Mouse (Mus musculus) midbrain, postnatal 0 days (tissue): ENCODE measurements around the gene Cacna2d1. TPM values are rescaled to one million over a fixed set of nuclear protein-coding genes. Genes with fewer than 3 reads are reported as not detected.
A peak's percentile ranks its signal among the peaks of the same experiment; 100 is the strongest.

ENCODE experiments used
- ATAC-seq: fragments of 200-750 bp; cut with Nextera tagmentation; 2 replicates; pipeline ENCODE4 v1.8.0; 2017; ENCODE audit warnings: moderate number of reproducible peaks, mild to moderate bottlenecking, moderate TSS enrichment, moderate library complexity; ENCODE audit not compliant: low FRiP score
- DNase-seq: peaks from one replicate; pipeline ENCODE4 v3.0.0-alpha.2; 2015; ENCODE audit warnings: low spot score
- H3K27ac ChIP-seq: fragments of 300-500 bp; sonication (generic); 2 replicates; pipeline ENCODE4 v1.5.1; 2014; ENCODE audit warnings: low read depth, mild to moderate bottlenecking, low read length, mixed read lengths
- H3K27me3 ChIP-seq: fragments of 300-500 bp; sonication (generic); 2 replicates; pipeline ENCODE4 v1.6.1; 2014; ENCODE audit warnings: low read length, control low read depth, mixed read lengths; ENCODE audit not compliant: insufficient read depth
- H3K36me3 ChIP-seq: fragments of 300-500 bp; sonication (generic); 2 replicates; pipeline ENCODE4 v1.6.1; 2014; ENCODE audit warnings: low read length, control low read depth, mixed read lengths; ENCODE audit not compliant: insufficient read depth
- H3K4me1 ChIP-seq: fragments of 300-500 bp; sonication (generic); 2 replicates; pipeline ENCODE4 v1.6.1; 2014; ENCODE audit warnings: mild to moderate bottlenecking, control low read depth, antibody characterized with exemption, low read length, mixed read lengths; ENCODE audit not compliant: insufficient read depth
- H3K4me2 ChIP-seq: fragments of 300-500 bp; sonication (generic); 2 replicates; pipeline ENCODE4 v1.6.1; 2014; ENCODE audit warnings: low read depth, mild to moderate bottlenecking, low read length, mixed read lengths; ENCODE audit not compliant: poor library complexity, severe bottlenecking
- H3K4me3 ChIP-seq: fragments of 300-500 bp; sonication (generic); 2 replicates; pipeline ENCODE4 v1.5.1; 2014; ENCODE audit warnings: low read depth, mild to moderate bottlenecking, low read length, moderate library complexity
- H3K9ac ChIP-seq: fragments of 300-500 bp; sonication (generic); replicated peaks from 2 replicates; pipeline ENCODE4 v1.6.1; 2014; ENCODE audit warnings: mild to moderate bottlenecking, low read length, moderate library complexity, mixed read lengths; ENCODE audit not compliant: poor library complexity, severe bottlenecking
- H3K9me3 ChIP-seq: fragments of 300-500 bp; sonication (generic); 2 replicates; pipeline ENCODE4 v1.6.1; 2016; ENCODE audit warnings: low read length, control low read depth
- CTCF ChIP-seq: IDR thresholded peaks from 2 replicates; pipeline ENCODE4 v1.5.1; 2016; ENCODE audit warnings: antibody characterized with exemption, mild to moderate bottlenecking
- WGBS: fragments of 180-500 bp; shearing (Covaris S2); extraction: QIAGEN DNeasy Blood & Tissue Kit; methylation state at CpG from one replicate; pipeline ENCODE4 v1.1.7; 2014; 5-methylcytosine and 5-hydroxymethylcytosine counted together
- polyA plus RNA-seq: library from polyadenylated mRNA; unstranded; fragments of >200 nt; fragmentation: Nextera tagmentation; extraction: Ambion mirVana; gene quantifications from 2 replicates; pipeline ENCODE4 v1.2.1, GENCODE M21; 2015
- total RNA-seq: library from RNA; depleted of rRNA; stranded (reverse); fragments of >200 nt; gene quantifications from 2 replicates; pipeline ENCODE4 v1.2.3, GENCODE M21; 2014

Gene Cacna2d1
- total and polyA plus RNA-seq, 2 experiments from 2014 or later = 43.3 to 77.8 TPM

DNA sequence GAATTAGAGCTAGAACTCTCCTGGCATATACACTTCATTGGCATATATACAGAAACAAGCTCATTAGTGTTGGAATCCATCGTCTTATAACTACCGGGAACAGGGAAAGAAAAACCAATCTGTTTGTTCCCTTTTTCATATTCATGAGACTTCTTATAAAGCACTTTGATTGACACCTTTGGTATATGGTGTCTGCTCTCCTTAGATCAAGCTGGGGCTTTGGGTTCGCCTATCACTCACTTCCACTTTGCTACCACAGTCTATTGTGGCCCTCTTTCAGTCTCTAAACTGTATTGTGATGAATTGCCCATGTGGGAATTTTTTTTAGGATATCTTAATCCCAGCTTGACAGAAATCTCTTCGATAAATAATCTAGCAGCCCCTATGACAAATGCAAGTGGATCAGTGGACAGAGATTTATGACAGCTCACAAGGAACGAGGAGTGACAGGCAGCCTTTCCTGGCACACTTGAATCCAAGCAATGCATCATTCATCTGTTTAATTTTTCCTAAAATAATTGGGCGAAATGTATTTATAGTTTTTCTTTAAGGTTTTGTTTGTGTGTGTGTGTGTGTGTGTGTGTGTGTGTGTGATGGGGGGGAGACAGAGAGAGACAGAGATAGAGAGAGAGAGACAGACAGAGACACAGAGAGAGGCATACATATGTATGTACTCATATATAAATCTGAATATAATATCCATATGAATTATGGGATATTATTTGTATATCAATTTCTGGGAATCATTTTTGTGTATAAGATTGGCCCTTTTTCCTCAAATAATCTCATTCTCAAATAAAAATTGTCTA is 200.0 kb downstream of the Cacna2d1 start:
- no peak overlapping the region for H3K4me3 ChIP-seq
- ATAC-seq (no peak), DNase-seq (no peak)
- H3K4me2 ChIP-seq = no peak overlapping the region
- H3K36me3 ChIP-seq = no peaks in the 10 kb centered on the region
- H3K27me3 ChIP-seq = no peaks in the 10 kb centered on the region
- WGBS = 38% methylated on average over 6 of the region's 6 CpGs
- no peaks in the 10 kb centered on the region for H3K4me1 ChIP-seq
- no peak overlapping the region for H3K27ac ChIP-seq
- H3K9me3 ChIP-seq = no peaks in the 10 kb centered on the region
- no peak for TF ChIP-seq CTCF
- no peak overlapping the region for H3K9ac ChIP-seq

DNA sequence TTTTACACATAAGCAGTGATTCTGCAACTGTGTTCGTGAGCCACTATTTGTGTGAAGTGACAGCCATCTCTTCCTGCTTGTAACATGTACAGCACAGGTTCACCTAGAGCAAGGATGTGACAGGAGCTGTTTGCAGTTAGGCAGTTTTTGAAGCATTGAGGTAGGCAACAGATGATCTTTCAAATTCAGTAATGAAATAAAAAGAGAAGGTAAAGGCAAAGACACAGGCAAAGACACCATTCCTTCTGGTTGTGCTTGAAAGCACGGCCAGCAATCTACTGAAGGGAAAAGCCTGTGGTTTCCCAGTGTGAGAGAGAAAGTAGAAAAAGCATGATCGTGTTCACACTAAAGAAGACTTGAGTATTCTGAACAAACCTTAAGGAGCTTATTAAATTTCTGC is 201.5 kb downstream of the Cacna2d1 start:
- Histone ChIP-seq H3K27ac (peak overlapping the region; percentile 52; the same call in 1 of the 2 replicates), H3K4me2 (no peak overlapping the region), H3K9me3 (no peaks in the 10 kb centered on the region), H3K27me3 (no peaks in the 10 kb centered on the region), H3K4me1 (no peaks in the 10 kb centered on the region), H3K9ac (no peak overlapping the region), H3K36me3 (no peaks in the 10 kb centered on the region), H3K4me3 (no peak overlapping the region)
- WGBS = 54% methylated on average over 3 of the region's 3 CpGs
- no peak for ATAC-seq
- TF ChIP-seq CTCF = no peak
- DNase-seq = no peak

DNA sequence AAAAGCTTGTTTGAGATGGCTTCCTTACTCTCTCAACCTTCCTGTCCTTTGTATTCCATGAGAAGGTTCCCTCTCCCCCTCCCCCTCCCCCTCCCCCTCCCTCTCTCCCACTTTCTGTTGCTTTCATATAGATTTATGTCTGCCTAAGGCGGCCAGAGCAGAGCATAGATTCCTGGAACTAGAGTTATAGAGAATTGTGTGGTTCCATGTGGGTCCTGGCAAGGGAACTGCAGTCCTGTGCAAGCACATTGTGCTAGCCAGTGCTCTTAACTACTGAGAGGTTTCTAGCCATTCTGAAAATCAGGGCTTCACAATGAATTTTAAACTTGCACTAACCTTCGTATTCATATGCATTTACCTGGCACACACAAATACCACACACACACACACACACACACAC is 202.3 kb downstream of the Cacna2d1 start:
- DNase-seq (no peak), ATAC-seq (no peak)
- TF ChIP-seq CTCF = no peak
- no peaks in the 10 kb centered on the region for H3K36me3 ChIP-seq
- H3K4me1 ChIP-seq = no peaks in the 10 kb centered on the region
- no peaks in the 10 kb centered on the region for H3K9me3 ChIP-seq
- no peak overlapping the region for H3K27ac ChIP-seq
- no peak overlapping the region for H3K4me3 ChIP-seq
- no peak overlapping the region for H3K9ac ChIP-seq
- H3K27me3 ChIP-seq = no peaks in the 10 kb centered on the region
- WGBS = 91% methylated on average over 2 of the region's 2 CpGs
- no peak overlapping the region for H3K4me2 ChIP-seq

DNA sequence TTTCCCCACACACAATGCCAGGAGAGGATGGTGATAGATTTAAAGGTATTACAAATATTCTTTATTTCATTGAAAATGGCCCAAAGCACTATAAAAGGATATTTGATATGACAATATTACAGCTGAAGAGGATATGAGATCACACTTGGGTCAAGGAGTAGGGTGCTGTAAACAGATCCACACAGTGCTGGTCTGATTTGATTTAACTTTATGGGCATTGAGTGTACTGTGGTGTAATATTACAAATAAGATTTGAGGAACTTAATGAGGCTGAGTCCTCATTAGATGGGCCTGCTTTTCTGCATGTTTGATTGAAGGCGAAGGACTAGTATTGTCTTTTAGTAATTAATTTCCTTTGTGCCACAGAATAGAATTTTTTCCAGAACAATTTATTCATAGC is 212.1 kb downstream of the Cacna2d1 start:
- no peaks in the 10 kb centered on the region for H3K36me3 ChIP-seq
- H3K9me3 ChIP-seq = no peaks in the 10 kb centered on the region
- no peak overlapping the region for H3K4me2 ChIP-seq
- H3K4me3 ChIP-seq = no peak overlapping the region
- 86% methylated on average over 1 of the region's 1 CpGs for WGBS
- H3K27me3 ChIP-seq = no peaks in the 10 kb centered on the region
- H3K27ac ChIP-seq = no peak overlapping the region
- DNase-seq (no peak), ATAC-seq (no peak)
- no peaks in the 10 kb centered on the region for H3K4me1 ChIP-seq
- no peak overlapping the region for H3K9ac ChIP-seq
- no peak for TF ChIP-seq CTCF

DNA sequence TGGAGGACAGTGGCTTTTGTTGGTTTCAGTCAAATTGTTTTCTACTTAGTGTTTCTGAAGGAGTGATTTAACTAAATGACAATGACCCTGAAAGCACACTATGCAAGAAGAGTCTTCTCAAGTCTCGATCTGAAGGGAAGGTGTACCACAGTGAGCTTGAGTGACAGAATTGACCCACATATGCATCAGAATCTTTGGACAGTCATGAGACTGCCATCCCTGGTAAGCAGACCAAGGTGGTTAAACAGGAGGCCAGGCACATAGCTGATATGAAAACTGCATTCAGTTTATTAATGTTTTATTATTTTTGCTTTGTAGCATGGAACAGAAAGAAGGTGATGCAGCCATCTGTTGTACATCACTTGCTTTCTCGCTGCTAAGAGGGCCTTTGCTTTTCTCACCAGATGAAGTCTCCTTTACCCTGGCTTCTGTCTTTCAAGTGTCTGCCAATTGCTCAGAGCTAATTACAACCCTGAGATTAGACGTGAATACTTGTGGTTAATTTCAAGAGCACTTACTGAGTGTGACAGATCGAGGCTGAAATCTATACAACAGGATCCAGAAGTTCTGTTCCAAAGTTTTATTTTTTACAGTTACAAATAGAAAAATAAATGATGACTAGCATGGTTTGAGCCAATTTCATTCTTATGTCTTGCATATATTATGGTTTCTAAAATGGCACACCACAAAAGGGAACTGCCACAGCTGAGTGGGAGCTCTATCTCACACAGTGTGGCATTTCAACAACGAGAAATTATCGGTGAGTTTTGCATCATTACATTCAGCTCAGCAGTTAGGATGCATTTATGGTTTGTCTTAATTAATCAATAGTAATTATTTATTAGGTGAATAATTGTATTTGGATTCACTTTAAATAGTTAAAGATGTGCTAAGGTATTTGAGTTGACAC is 221.1 kb downstream of the Cacna2d1 start:
- DNase-seq = no peak
- Histone ChIP-seq H3K27me3 (no peaks in the 10 kb centered on the region), H3K4me1 (no peaks in the 10 kb centered on the region), H3K4me2 (no peak overlapping the region), H3K4me3 (no peak overlapping the region), H3K9me3 (no peaks in the 10 kb centered on the region), H3K9ac (no peak overlapping the region), H3K36me3 (no peaks in the 10 kb centered on the region), H3K27ac (no peak overlapping the region)
- no peak for TF ChIP-seq CTCF
- whole genome bisulfite sequencing = 75% methylated on average over 6 of the region's 6 CpGs
- no peak for ATAC-seq

DNA sequence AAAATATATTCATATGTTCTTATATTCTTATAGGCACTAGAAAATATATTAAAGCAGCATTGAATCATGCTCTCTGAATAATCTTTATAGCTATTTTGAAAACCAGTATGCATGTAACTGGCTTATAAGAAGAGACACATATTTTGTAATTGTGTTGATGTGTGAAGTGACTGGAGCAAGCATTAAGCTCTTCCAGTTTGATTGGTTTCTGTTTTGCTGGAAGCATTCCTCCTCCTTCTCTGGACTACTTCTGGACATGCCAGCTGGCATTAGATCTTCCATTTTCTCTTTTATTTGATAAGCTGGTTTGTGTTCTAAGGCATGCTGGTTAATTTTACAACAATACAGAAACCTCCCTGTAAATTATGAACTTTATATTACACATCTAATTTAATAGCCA is 228.8 kb downstream of the Cacna2d1 start:
- H3K27ac ChIP-seq = no peak overlapping the region
- no peak overlapping the region for H3K4me2 ChIP-seq
- no peaks in the 10 kb centered on the region for H3K9me3 ChIP-seq
- no peak for TF ChIP-seq CTCF
- ATAC-seq = no peak
- no peaks in the 10 kb centered on the region for H3K4me1 ChIP-seq
- H3K36me3 ChIP-seq = no peaks in the 10 kb centered on the region
- no peak overlapping the region for H3K9ac ChIP-seq
- H3K27me3 ChIP-seq = no peaks in the 10 kb centered on the region
- DNase-seq = no peak
- H3K4me3 ChIP-seq = no peak overlapping the region
